In the genomic region with DNA sequence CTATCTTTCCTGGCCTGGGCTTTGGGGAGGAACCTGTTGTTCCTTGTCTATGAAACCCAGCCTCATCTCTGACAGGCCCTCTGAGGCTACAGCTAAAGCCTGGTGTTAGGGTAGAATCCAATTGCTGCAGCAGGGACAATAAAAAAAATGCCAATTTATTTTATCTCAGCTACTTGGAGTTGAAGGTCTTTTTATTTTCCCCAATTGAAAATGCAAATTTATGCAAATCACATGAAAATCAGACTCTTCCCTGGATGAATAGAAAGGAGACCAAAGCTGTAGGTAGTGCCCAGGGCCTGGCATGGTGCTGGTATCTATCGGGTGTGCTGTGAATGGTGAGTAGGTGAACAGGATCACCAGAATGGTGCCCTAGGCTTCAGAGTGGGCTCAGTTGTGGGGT, we compare ENCODE assay signal across 18 mouse cellular contexts.
A peak's percentile ranks its signal among the peaks of the same experiment; 100 is the strongest.
DNase-seq lines count a peak whose midpoint lies in the region; ATAC-seq and TF ChIP-seq lines count a peak whose summit lies in the region.
"Had no signal": no experiment of that assay in that cellular context is flagged by ENCODE, and none has a peak within 500 bp of the region (broad histone marks: within the 10 kb centered on the region; RNA-seq: fewer than 3 reads in every experiment).

No protein-coding gene starts in this region.

- no peak for TF ChIP-seq CTCF in midbrain, postnatal 0 days (IDR thresholded peaks at IDR 0.05)
- TF ChIP-seq CTCF in MEL (IDR thresholded peaks at IDR 0.05 in 2 of 3, conservative IDR thresholded peaks at IDR 0.05 in 1 of 3; ENCODE audit: control insufficient read depth in 1 of 3, insufficient read depth in 1 of 3, low read depth in 2 of 3, low read length in 3 of 3, poor library complexity in 1 of 3, severe bottlenecking in 1 of 3): no peak
- no peak for TF ChIP-seq CTCF in brain, embryonic 14.5 days (IDR thresholded peaks at IDR 0.05; ENCODE audit: borderline replicate concordance, extremely low read depth, insufficient read depth, insufficient read length)

- 0 out of 2 replicates have a peak, but pooled peaks have one; percentile 26 for ATAC-seq in forebrain, embryonic 15.5 days (replicated peaks)
- ATAC-seq in forebrain, embryonic 11.5 days (replicated peaks; ENCODE audit: low FRiP score): no peak
- ATAC-seq in midbrain, embryonic 11.5 days (ENCODE audit: low FRiP score): no peak
- no peak for ATAC-seq in midbrain, postnatal 0 days (ENCODE audit: low FRiP score)

- H3K4me1 ChIP-seq in forebrain, embryonic 15.5 days: peaks cover 27% of the 10 kb centered on the region
- H3K4me1 ChIP-seq in forebrain, embryonic 11.5 days (replicated peaks; ENCODE audit: control insufficient read depth, insufficient read depth, low read length): peaks cover 8% of the 10 kb centered on the region; the same call in 1 of the 2 replicates
- peaks cover 10% of the 10 kb centered on the region for H3K4me1 ChIP-seq in midbrain, embryonic 11.5 days (ENCODE audit: control insufficient read depth, insufficient read depth, low read length)
- peaks cover 6% of the 10 kb centered on the region; the same call in 1 of the 2 replicates for H3K4me1 ChIP-seq in midbrain, postnatal 0 days (ENCODE audit: insufficient read depth, low read length)
- no peaks in the 10 kb centered on the region for H3K4me1 ChIP-seq in MEL (ENCODE audit: control insufficient read depth in 1 of 2, insufficient read depth in 2 of 2, low read length in 2 of 2)

- no peak for DNase-seq in forebrain, embryonic 11.5 days (ENCODE audit: low spot score)
- peak; percentile 57 for DNase-seq in midbrain, embryonic 11.5 days (ENCODE audit: low spot score, missing footprints)
- DNase-seq in midbrain, postnatal 0 days (ENCODE audit: low spot score): no peak
- no peak for DNase-seq in MEL (ENCODE audit: low read depth, low spot score)
- peak; percentile 58 for DNase-seq in brain, embryonic 14.5 days (ENCODE audit: low read depth)
- DNase-seq in thymus, postnatal 0 days (ENCODE audit: low spot score): no peak
- DNase-seq: adrenal gland, adult 8-10 months; cerebellum, adult 11-12 months; cerebellum, adult 9-10 months; cerebellum, postnatal 25 days; gastrocnemius, postnatal 36 days; heart, adult 11 months; heart, postnatal 36 days; kidney, adult 11 months had no signal

- WGBS in forebrain, embryonic 15.5 days: 12% methylated on average over 1 of the region's 1 CpGs
- WGBS in forebrain, embryonic 11.5 days: 66% methylated on average over 1 of the region's 1 CpGs
- 88% methylated on average over 1 of the region's 1 CpGs for WGBS in midbrain, embryonic 11.5 days
- 63% methylated on average over 1 of the region's 1 CpGs for WGBS in midbrain, postnatal 0 days

- TF ChIP-seq RAD21 in MEL (IDR thresholded peaks at IDR 0.05; ENCODE audit: low read depth, low read length): no peak

- H3K4me3 ChIP-seq in forebrain, embryonic 15.5 days: no peak overlapping the region
- H3K4me3 ChIP-seq in forebrain, embryonic 11.5 days (ENCODE audit: low read depth, low read length): no peak overlapping the region
- H3K4me3 ChIP-seq in midbrain, embryonic 11.5 days (ENCODE audit: low read depth, low read length): no peak overlapping the region
- H3K4me3 ChIP-seq in midbrain, postnatal 0 days (ENCODE audit: low read depth, low read length): no peak overlapping the region
- no peak overlapping the region for H3K4me3 ChIP-seq in MEL (ENCODE audit: control insufficient read depth in 1 of 2, insufficient read depth in 1 of 2, low read depth in 2 of 2, low read length in 2 of 2)
- H3K4me3 ChIP-seq: embryonic facial prominence, embryonic 12.5 days; heart, embryonic 13.5 days; hindbrain, embryonic 15.5 days had no signal

- no peak for TF ChIP-seq EP300 in MEL (IDR thresholded peaks at IDR 0.05; ENCODE audit: low read depth in 1 of 2, low read length in 2 of 2)

- no peaks in the 10 kb centered on the region for H3K9me3 ChIP-seq in forebrain, embryonic 15.5 days
- no peaks in the 10 kb centered on the region for H3K9me3 ChIP-seq in forebrain, embryonic 11.5 days (ENCODE audit: control insufficient read depth, low read length)
- H3K9me3 ChIP-seq in midbrain, embryonic 11.5 days (ENCODE audit: control insufficient read depth, low read length): no peaks in the 10 kb centered on the region
- no peaks in the 10 kb centered on the region for H3K9me3 ChIP-seq in midbrain, postnatal 0 days (ENCODE audit: low read length)
- no peaks in the 10 kb centered on the region for H3K9me3 ChIP-seq in MEL (replicated peaks; ENCODE audit: insufficient read depth, low read length)
- H3K9me3 ChIP-seq: embryonic facial prominence, embryonic 12.5 days; heart, embryonic 13.5 days; hindbrain, embryonic 15.5 days had no signal

- no peaks in the 10 kb centered on the region for H3K27me3 ChIP-seq in forebrain, embryonic 15.5 days
- no peaks in the 10 kb centered on the region for H3K27me3 ChIP-seq in forebrain, embryonic 11.5 days (ENCODE audit: control insufficient read depth, insufficient read depth, low read length)
- no peaks in the 10 kb centered on the region for H3K27me3 ChIP-seq in midbrain, embryonic 11.5 days (ENCODE audit: control insufficient read depth, insufficient read depth, low read length)
- no peaks in the 10 kb centered on the region for H3K27me3 ChIP-seq in midbrain, postnatal 0 days (ENCODE audit: insufficient read depth, low read length)
- peaks cover 5 to 7% of the 10 kb centered on the region in 2 experiments; a peak in 3 of 4 replicates for H3K27me3 ChIP-seq in MEL (ENCODE audit: control insufficient read depth in 1 of 2, insufficient read depth in 2 of 2, low read length in 2 of 2)
- H3K27me3 ChIP-seq: embryonic facial prominence, embryonic 12.5 days; hindbrain, embryonic 15.5 days had no signal

- no peaks in the 10 kb centered on the region for H3K79me2 ChIP-seq in MEL (ENCODE audit: control insufficient read depth, insufficient read depth, low read length, poor library complexity)

- H3K9ac ChIP-seq in forebrain, embryonic 15.5 days (replicated peaks): no peak overlapping the region
- H3K9ac ChIP-seq in forebrain, embryonic 11.5 days (ENCODE audit: low read length): no peak overlapping the region
- no peak overlapping the region for H3K9ac ChIP-seq in midbrain, embryonic 11.5 days (ENCODE audit: low read length)
- H3K9ac ChIP-seq in midbrain, postnatal 0 days (replicated peaks; ENCODE audit: low read length, poor library complexity, severe bottlenecking): no peak overlapping the region
- H3K9ac ChIP-seq in MEL (ENCODE audit: control insufficient read depth, low read depth, low read length, poor library complexity, severe bottlenecking): no peak overlapping the region
- H3K9ac ChIP-seq: embryonic facial prominence, embryonic 12.5 days; heart, embryonic 13.5 days; hindbrain, embryonic 15.5 days had no signal

- H3K4me2 ChIP-seq in forebrain, embryonic 15.5 days (replicated peaks): no peak overlapping the region
- H3K4me2 ChIP-seq in forebrain, embryonic 11.5 days (ENCODE audit: low read depth, low read length, severe bottlenecking): no peak overlapping the region
- no peak overlapping the region for H3K4me2 ChIP-seq in midbrain, embryonic 11.5 days
- H3K4me2 ChIP-seq in midbrain, postnatal 0 days (ENCODE audit: low read depth, low read length, poor library complexity, severe bottlenecking): no peak overlapping the region
- H3K4me2 ChIP-seq: embryonic facial prominence, embryonic 12.5 days; heart, embryonic 13.5 days; hindbrain, embryonic 15.5 days had no signal

- peak overlapping the region; percentile 57; the same call in 1 of the 2 replicates for H3K27ac ChIP-seq in forebrain, embryonic 15.5 days (replicated peaks)
- H3K27ac ChIP-seq in forebrain, embryonic 11.5 days (ENCODE audit: low read depth, low read length): no peak overlapping the region
- no peak overlapping the region for H3K27ac ChIP-seq in midbrain, embryonic 11.5 days (ENCODE audit: low read depth, low read length)
- no peak overlapping the region for H3K27ac ChIP-seq in midbrain, postnatal 0 days (ENCODE audit: low read depth, low read length)
- no peak overlapping the region for H3K27ac ChIP-seq in MEL (ENCODE audit: control insufficient read depth, low read depth, low read length)
- H3K27ac ChIP-seq: embryonic facial prominence, embryonic 12.5 days; hindbrain, embryonic 15.5 days had no signal

- no peaks in the 10 kb centered on the region for H3K36me3 ChIP-seq in forebrain, embryonic 15.5 days
- no peaks in the 10 kb centered on the region for H3K36me3 ChIP-seq in forebrain, embryonic 11.5 days (ENCODE audit: control insufficient read depth, insufficient read depth, low read length)
- H3K36me3 ChIP-seq in midbrain, embryonic 11.5 days (ENCODE audit: control insufficient read depth, insufficient read depth, low read length): no peaks in the 10 kb centered on the region
- H3K36me3 ChIP-seq in midbrain, postnatal 0 days (ENCODE audit: insufficient read depth, low read length): no peaks in the 10 kb centered on the region
- no peaks in the 10 kb centered on the region for H3K36me3 ChIP-seq in MEL (ENCODE audit: control insufficient read depth in 1 of 2, insufficient read depth in 2 of 2, low read length in 2 of 2)
- H3K36me3 ChIP-seq: embryonic facial prominence, embryonic 12.5 days; heart, embryonic 13.5 days; hindbrain, embryonic 15.5 days had no signal

- no peak for TF ChIP-seq POLR2A in MEL (IDR thresholded peaks at IDR 0.05; ENCODE audit: control insufficient read depth in 1 of 2, insufficient read depth in 1 of 2, low read depth in 1 of 2, low read length in 2 of 2, poor library complexity in 1 of 2)
- TF ChIP-seq POLR2A in brain, embryonic 14.5 days (IDR thresholded peaks at IDR 0.05; ENCODE audit: borderline replicate concordance, extremely low read depth, insufficient read depth, insufficient read length, poor library complexity, severe bottlenecking): no peak

TF ChIP-seq in MEL, 35 proteins besides CTCF, POLR2A, EP300 and RAD21:
- TF ChIP-seq NELFE (IDR thresholded peaks at IDR 0.05; ENCODE audit: low read depth, low read length) (no peak), TBP (IDR thresholded peaks at IDR 0.05; ENCODE audit: low read depth, low read length) (no peak), RCOR1 (IDR thresholded peaks at IDR 0.05; ENCODE audit: low read depth, low read length) (no peak), ZNF384 (IDR thresholded peaks at IDR 0.05; ENCODE audit: low read depth, low read length) (peak; percentile 9; the same call in 1 of the 2 replicates), ELF1 (IDR thresholded peaks at IDR 0.05; ENCODE audit: low read depth, low read length) (no peak), ZC3H11A (IDR thresholded peaks at IDR 0.05; ENCODE audit: low read depth, low read length) (no peak)

Comparison
In these comparisons a context has a peak if more than half of its experiments do, and no peak if none do; other contexts are left out.
1. DNase-seq: peak in midbrain, embryonic 11.5 days (single experiment) and brain, embryonic 14.5 days (single experiment); none in forebrain, embryonic 11.5 days (single experiment), midbrain, postnatal 0 days (single experiment), MEL (single experiment) and thymus, postnatal 0 days (single experiment).